Mouse (Mus musculus) liver, embryonic 13.5 days (tissue): Measurements from ENCODE around the gene 1810055G02Rik. TPM values are rescaled to one million over a fixed set of nuclear protein-coding genes. Genes with fewer than 3 reads are reported as not detected.

Experiments used
- ATAC-seq: fragments of 200-750 bp; cut with Nextera tagmentation; 2 replicates; pipeline ENCODE4 v1.8.0; 2017; ENCODE audit warnings: low read depth, mild to moderate bottlenecking, moderate number of reproducible peaks, moderate library complexity
- DNase-seq: peaks from one replicate; pipeline ENCODE4 v3.0.0; 2022
- H3K27ac ChIP-seq: fragments of 300-500 bp; sonication (generic); 2 replicates; pipeline ENCODE4 v1.5.1; 2015; ENCODE audit warnings: moderate library complexity, mild to moderate bottlenecking, inconsistent platforms
- H3K27me3 ChIP-seq: fragments of 300-500 bp; sonication (generic); 2 replicates; pipeline ENCODE4 v1.6.1; 2015; ENCODE audit warnings: mild to moderate bottlenecking, inconsistent platforms
- H3K36me3 ChIP-seq: fragments of 300-500 bp; sonication (generic); 2 replicates; pipeline ENCODE4 v1.6.1; 2015; ENCODE audit warnings: mild to moderate bottlenecking, inconsistent platforms
- H3K4me1 ChIP-seq: fragments of 300-500 bp; sonication (generic); replicated peaks from 2 replicates; pipeline ENCODE4 v1.6.1; 2015; ENCODE audit warnings: inconsistent platforms
- H3K4me2 ChIP-seq: fragments of 300-500 bp; sonication (generic); 2 replicates; pipeline ENCODE4 v1.6.1; 2015; ENCODE audit warnings: inconsistent platforms, mild to moderate bottlenecking, moderate library complexity
- H3K4me3 ChIP-seq: fragments of 300-500 bp; sonication (generic); replicated peaks from 2 replicates; pipeline ENCODE4 v1.5.1; 2015; ENCODE audit warnings: mild to moderate bottlenecking, inconsistent platforms
- H3K9ac ChIP-seq: fragments of 300-500 bp; sonication (generic); 2 replicates; pipeline ENCODE4 v1.6.1; 2015; ENCODE audit warnings: mild to moderate bottlenecking, inconsistent platforms
- H3K9me3 ChIP-seq: fragments of 300-500 bp; sonication (generic); replicated peaks from 2 replicates; pipeline ENCODE4 v1.6.1; 2016; ENCODE audit warnings: inconsistent platforms
- WGBS: fragments of 180-500 bp; shearing (Covaris S2); methylation state at CpG from one replicate; pipeline ENCODE4 v1.1.7; 2015; ENCODE audit not compliant: insufficient replicate concordance; 5-methylcytosine and 5-hydroxymethylcytosine counted together
- polyA plus RNA-seq: library from polyadenylated mRNA; unstranded; fragments of >200 nt; fragmentation: Nextera tagmentation; extraction: Ambion mirVana; gene quantifications from 2 replicates; pipeline ENCODE4 v1.2.1, GENCODE M21; 2015

The 1810055G02Rik gene
- polyA plus RNA-seq, 1 experiment from 2014 or later, result 13.2 TPM

- H3K36me3 ChIP-seq, result peaks cover 41% of the 10 kb centered on the region
- DNase-seq (peak; percentile 28), ATAC-seq (peak; percentile 69)
- peaks cover 15% of the 10 kb centered on the region for H3K4me1 ChIP-seq
- H3K27ac ChIP-seq, result no peak overlapping the region
- peak overlapping the region; percentile 84 for H3K4me2 ChIP-seq
- no peaks in the 10 kb centered on the region for H3K27me3 ChIP-seq
- peak overlapping the region; percentile 68 for H3K9ac ChIP-seq
- peak overlapping the region; percentile 58 for H3K4me3 ChIP-seq
- 39% methylated on average over 19 of the region's 19 CpGs for WGBS
- H3K9me3 ChIP-seq, result no peaks in the 10 kb centered on the region
Measured at GRCm38 (mm10) chr19:3718481-3719361, 10.6 kb downstream of the 1810055G02Rik start.

- DNase-seq, result peak; percentile 51
- WGBS, result under 1% methylated on average over 27 of the region's 27 CpGs
- peaks cover 35% of the 10 kb centered on the region for H3K36me3 ChIP-seq
- H3K4me2 ChIP-seq, result peak overlapping the region; percentile 84
- no peaks in the 10 kb centered on the region for H3K9me3 ChIP-seq
- H3K27ac ChIP-seq, result no peak overlapping the region
- no peaks in the 10 kb centered on the region for H3K27me3 ChIP-seq
- peak overlapping the region; percentile 58 for H3K4me3 ChIP-seq
- peak; percentile 73 for ATAC-seq
- peak overlapping the region; percentile 68 for H3K9ac ChIP-seq
- peaks cover 15% of the 10 kb centered on the region for H3K4me1 ChIP-seq
Measured at GRCm38 (mm10) chr19:3719362-3719891, 11.3 kb downstream of the 1810055G02Rik start.

- H3K36me3 ChIP-seq, result no peaks in the 10 kb centered on the region
- no peak for DNase-seq
- no peak overlapping the region for H3K27ac ChIP-seq
Measured at GRCm38 (mm10) chr19:3723170-3723569, 15.1 kb downstream of the 1810055G02Rik start.

GRCm38 (mm10) chr19:3723904-3724303, 15.8 kb downstream of the 1810055G02Rik start:
- 68% methylated on average over 4 of the region's 4 CpGs for WGBS
- no peak for ATAC-seq

More at GRCm38 (mm10) chr19:3723170-3723569, 15.1 kb downstream of the 1810055G02Rik start:
- H3K4me1 ChIP-seq, result peaks cover 15% of the 10 kb centered on the region
- H3K4me2 ChIP-seq, result no peak overlapping the region
- H3K9ac ChIP-seq, result no peak overlapping the region
- H3K27me3 ChIP-seq, result no peaks in the 10 kb centered on the region
- WGBS, result 79% methylated on average over 9 of the region's 9 CpGs
- H3K4me3 ChIP-seq, result no peak overlapping the region
- H3K9me3 ChIP-seq, result no peaks in the 10 kb centered on the region
- ATAC-seq, result no peak

GRCm38 (mm10) chr19:3724779-3725178, 16.7 kb downstream of the 1810055G02Rik start:
- DNase-seq (peak; percentile 49), ATAC-seq (no peak)
- Histone ChIP-seq H3K27ac (no peak overlapping the region), H3K9me3 (no peaks in the 10 kb centered on the region), H3K36me3 (no peaks in the 10 kb centered on the region), H3K27me3 (no peaks in the 10 kb centered on the region), H3K4me2 (no peak overlapping the region), H3K4me3 (no peak overlapping the region), H3K4me1 (peaks cover under 1% of the 10 kb centered on the region; the same call in 1 of the 2 replicates), H3K9ac (no peak overlapping the region)
- 5% methylated on average over 1 of the region's 1 CpGs for WGBS

More at GRCm38 (mm10) chr19:3723904-3724303, 15.8 kb downstream of the 1810055G02Rik start:
- H3K27me3 ChIP-seq, result no peaks in the 10 kb centered on the region
- H3K4me2 ChIP-seq, result no peak overlapping the region
- peaks cover 9% of the 10 kb centered on the region for H3K4me1 ChIP-seq
- peak; percentile 39 for DNase-seq
- H3K9me3 ChIP-seq, result no peaks in the 10 kb centered on the region
- H3K36me3 ChIP-seq, result no peaks in the 10 kb centered on the region
- H3K27ac ChIP-seq, result no peak overlapping the region
- H3K9ac ChIP-seq, result no peak overlapping the region
- no peak overlapping the region for H3K4me3 ChIP-seq

GRCm38 (mm10) chr19:3728901-3729300, 20.8 kb downstream of the 1810055G02Rik start:
- Histone ChIP-seq H3K36me3 (no peaks in the 10 kb centered on the region), H3K27me3 (no peaks in the 10 kb centered on the region), H3K9me3 (no peaks in the 10 kb centered on the region), H3K4me2 (no peak overlapping the region), H3K27ac (no peak overlapping the region), H3K4me3 (no peak overlapping the region), H3K4me1 (no peaks in the 10 kb centered on the region; the same call in 1 of the 2 replicates), H3K9ac (no peak overlapping the region)
- ATAC-seq (no peak), DNase-seq (no peak)
- WGBS, result 42% methylated on average over 2 of the region's 2 CpGs

- ATAC-seq (no peak), DNase-seq (no peak)
- Histone ChIP-seq H3K27ac (no peak overlapping the region), H3K27me3 (no peaks in the 10 kb centered on the region), H3K4me1 (no peaks in the 10 kb centered on the region; the same call in 1 of the 2 replicates), H3K4me3 (no peak overlapping the region), H3K4me2 (no peak overlapping the region), H3K9me3 (no peaks in the 10 kb centered on the region), H3K36me3 (no peaks in the 10 kb centered on the region), H3K9ac (no peak overlapping the region)
- 55% methylated on average over 7 of the region's 7 CpGs for WGBS
Measured at GRCm38 (mm10) chr19:3730781-3731646, 22.9 kb downstream of the 1810055G02Rik start.

GRCm38 (mm10) chr19:3736001-3736400, 27.9 kb downstream of the 1810055G02Rik start:
- Histone ChIP-seq H3K4me1 (no peaks in the 10 kb centered on the region; the same call in 1 of the 2 replicates), H3K4me3 (no peak overlapping the region), H3K27me3 (no peaks in the 10 kb centered on the region), H3K9me3 (no peaks in the 10 kb centered on the region), H3K36me3 (no peaks in the 10 kb centered on the region), H3K4me2 (no peak overlapping the region), H3K9ac (no peak overlapping the region), H3K27ac (no peak overlapping the region)
- WGBS, result 74% methylated on average over 3 of the region's 3 CpGs
- DNase-seq (no peak), ATAC-seq (no peak)

GRCm38 (mm10) chr19:3739650-3740049, 31.6 kb downstream of the 1810055G02Rik start:
- H3K9me3 ChIP-seq, result no peaks in the 10 kb centered on the region
- H3K27ac ChIP-seq, result no peak overlapping the region
- WGBS, result 82% methylated on average over 7 of the region's 7 CpGs
- H3K27me3 ChIP-seq, result no peaks in the 10 kb centered on the region
- no peak for ATAC-seq
- H3K4me2 ChIP-seq, result no peak overlapping the region
- no peak for DNase-seq
- no peak overlapping the region for H3K9ac ChIP-seq
- H3K4me3 ChIP-seq, result no peak overlapping the region
- no peaks in the 10 kb centered on the region for H3K36me3 ChIP-seq
- H3K4me1 ChIP-seq, result no peaks in the 10 kb centered on the region

GRCm38 (mm10) chr19:3742716-3743115, 34.6 kb downstream of the 1810055G02Rik start:
- ATAC-seq, result no peak
- Histone ChIP-seq H3K36me3 (no peaks in the 10 kb centered on the region), H3K4me1 (no peaks in the 10 kb centered on the region), H3K27ac (no peak overlapping the region), H3K9ac (no peak overlapping the region), H3K4me2 (no peak overlapping the region), H3K27me3 (no peaks in the 10 kb centered on the region), H3K9me3 (no peaks in the 10 kb centered on the region), H3K4me3 (no peak overlapping the region)
- 70% methylated on average over 4 of the region's 4 CpGs for WGBS
- no peak for DNase-seq

GRCm38 (mm10) chr19:3743362-3743761, 35.3 kb downstream of the 1810055G02Rik start:
- 0 out of 2 replicates have a peak, but pooled peaks cover 5% of the 10 kb centered on the region for H3K9me3 ChIP-seq
- DNase-seq, result no peak
- H3K4me2 ChIP-seq, result no peak overlapping the region
- 74% methylated on average over 7 of the region's 7 CpGs for whole genome bisulfite sequencing
- H3K9ac ChIP-seq, result no peak overlapping the region
- no peak overlapping the region for H3K4me3 ChIP-seq
- ATAC-seq, result no peak
- H3K4me1 ChIP-seq, result no peaks in the 10 kb centered on the region
- H3K27me3 ChIP-seq, result no peaks in the 10 kb centered on the region
- H3K36me3 ChIP-seq, result no peaks in the 10 kb centered on the region
- H3K27ac ChIP-seq, result no peak overlapping the region
